Mouse (Mus musculus) fat pad, adult 2 months (tissue): ENCODE results near the gene Vezt.

ENCODE experiments used
- DNase-seq: peaks from one replicate; pipeline ENCODE4 v3.0.0-alpha.2; 2011; ENCODE audit warnings: low read depth, low spot score; ENCODE audit errors: extremely low read depth

Vezt gene

DNA sequence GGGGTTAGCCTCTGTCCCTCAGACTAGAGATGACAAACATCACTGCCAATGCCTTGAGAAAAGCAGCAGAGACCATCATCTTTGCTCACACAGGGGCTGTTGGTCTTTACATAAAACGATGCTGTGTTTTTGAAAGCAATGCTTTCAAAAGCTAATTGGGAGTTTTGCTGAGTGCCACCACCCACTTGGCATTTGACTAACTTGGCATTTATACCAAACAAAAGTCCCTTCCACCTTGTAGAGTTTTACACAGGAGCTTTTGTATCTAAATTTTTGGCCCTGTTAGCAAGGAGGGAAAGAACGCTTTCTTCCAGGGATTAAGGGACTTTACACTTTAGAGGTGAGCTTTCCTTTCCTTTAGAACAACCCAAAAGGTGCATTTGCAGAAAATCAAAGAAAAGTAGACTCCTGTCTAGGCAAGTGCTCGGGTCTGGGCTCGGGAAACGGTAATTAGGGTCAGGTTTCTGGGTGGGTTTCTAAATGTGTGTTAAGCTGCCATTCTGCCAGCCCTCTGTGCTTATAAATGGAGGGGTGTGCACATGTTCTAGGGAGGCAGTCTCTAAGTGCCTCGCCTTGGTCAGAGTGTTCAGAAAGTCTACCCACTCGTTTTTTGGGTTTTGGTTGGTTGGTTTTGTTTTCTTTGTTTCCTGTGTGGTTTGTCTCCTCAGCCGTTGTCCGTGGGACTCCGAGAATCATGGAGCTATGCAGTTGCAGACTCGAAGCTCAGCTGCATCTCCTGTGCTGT, 119.9 kb downstream of the Vezt start:
- DNase-seq: no peak

DNA sequence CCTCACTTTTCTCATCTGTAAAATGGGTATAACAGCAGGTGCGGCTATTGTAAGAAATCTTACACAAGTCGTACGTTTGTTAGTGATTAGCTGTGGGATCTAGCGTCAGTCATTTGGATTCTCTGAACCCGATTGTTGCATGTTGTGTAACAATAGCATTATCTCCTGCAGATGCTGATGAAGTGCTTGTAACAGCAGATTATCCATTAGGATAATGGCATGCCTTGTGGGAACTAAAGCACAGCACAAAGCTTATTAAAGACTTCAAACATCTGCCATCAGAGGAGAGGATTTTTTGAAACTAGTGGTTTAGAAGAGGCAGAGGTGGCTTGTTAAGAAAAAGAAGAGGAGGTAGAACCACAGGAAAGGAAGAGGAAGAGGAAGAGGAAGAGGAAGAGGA, 122.1 kb downstream of the Vezt start:
- DNase-seq: no peak

DNA sequence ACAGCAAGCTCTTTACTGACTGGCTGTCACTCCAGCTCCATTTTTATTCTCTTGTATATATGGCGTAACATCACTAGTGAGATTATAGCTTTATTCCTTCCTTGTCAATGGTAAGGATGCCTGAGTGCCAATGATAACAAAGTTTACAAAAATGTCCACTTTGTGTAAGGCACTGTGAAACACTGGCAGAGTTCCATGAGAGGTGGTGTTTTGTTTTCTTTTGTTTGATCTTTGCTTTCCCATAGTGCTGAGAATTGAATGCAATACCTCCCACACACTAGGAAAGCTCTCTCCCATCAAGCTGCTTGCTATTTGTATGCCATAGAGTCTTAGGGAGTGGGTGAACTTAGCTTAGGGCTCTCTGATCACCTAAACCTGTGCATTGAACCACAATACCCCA, 122.7 kb downstream of the Vezt start:
- DNase-seq: peak; percentile 83

DNA sequence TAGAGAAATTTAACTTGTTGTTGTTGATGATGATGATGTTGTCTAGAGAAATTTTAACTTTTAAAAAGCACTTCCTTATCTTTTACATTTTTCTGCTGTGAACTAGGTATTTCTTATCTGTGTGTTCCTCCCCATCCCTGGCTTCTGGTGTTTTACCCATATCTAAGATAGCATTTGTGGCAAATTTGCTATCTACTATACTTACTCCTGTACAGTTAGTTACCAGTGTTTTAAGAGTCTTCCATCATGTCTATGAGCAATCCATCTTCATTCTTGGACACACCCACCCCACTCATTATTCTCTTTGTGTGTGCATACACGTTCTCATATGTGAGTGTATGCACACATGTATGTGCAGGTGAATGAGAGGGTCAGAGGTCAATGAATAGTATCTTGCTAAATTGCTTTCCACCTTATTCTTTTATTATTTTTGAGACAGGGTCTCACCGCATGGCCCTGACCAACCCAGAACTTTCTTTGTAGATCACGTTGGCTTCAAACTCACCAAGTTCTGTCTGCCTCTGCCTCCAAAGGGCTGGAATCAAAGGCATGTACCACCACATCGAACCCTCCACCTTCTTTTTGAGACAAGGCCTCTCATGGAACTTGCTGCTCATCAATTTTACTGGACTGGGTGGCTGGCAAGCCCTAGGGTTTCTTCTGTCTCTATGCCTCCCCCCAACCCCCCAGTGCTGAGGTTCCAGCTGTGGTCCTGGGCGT, 123.3 kb downstream of the Vezt start:
- no peak for DNase-seq

DNA sequence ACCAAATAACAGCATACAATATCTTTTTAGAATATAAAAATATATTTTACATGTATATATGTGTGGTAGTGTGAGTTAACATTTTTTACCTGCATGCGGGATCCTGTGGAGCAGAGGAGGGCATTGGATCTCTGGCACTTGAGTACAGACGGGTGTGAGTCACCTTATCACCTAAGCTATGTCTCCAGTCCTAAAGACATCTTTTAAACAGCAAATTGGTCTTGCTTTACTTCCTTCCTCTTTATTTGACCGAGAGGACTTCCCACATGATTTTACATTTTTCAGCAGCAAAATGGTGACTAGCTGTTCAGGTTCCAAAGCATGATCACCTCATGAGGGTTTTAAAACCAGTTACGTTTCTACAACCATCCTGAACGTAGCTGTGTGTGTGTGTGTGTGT, 124.3 kb downstream of the Vezt start:
- DNase-seq: no peak

DNA sequence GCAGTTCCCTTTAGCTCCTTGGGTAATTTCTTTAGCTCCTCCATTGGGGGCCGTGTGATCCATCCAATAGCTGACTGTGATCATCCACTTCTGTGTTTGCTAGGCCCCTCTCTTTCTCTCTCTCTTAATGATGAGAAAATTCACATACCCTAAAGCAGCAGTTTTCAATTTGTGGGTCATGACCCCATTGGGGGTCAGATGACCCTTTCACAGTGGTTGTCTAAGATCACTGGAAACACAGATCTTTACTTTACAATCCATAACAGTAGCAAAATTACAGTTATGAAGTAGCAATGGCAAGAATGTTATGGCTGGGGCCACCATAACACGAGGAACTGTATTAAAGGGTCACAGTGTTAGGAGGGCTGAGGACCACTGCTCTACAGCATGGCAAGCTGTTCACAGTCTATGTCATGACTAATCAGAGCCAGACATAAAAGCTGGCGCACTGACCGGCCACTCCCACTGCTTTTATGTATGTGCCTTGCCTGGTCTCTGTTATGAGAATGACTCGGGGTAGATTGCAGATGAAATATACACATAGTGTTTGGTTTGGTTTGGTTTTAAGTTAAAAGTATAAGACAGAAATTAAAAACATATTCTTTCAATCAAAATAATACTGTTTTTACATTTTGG, 125.7 kb downstream of the Vezt start:
- no peak for DNase-seq

DNA sequence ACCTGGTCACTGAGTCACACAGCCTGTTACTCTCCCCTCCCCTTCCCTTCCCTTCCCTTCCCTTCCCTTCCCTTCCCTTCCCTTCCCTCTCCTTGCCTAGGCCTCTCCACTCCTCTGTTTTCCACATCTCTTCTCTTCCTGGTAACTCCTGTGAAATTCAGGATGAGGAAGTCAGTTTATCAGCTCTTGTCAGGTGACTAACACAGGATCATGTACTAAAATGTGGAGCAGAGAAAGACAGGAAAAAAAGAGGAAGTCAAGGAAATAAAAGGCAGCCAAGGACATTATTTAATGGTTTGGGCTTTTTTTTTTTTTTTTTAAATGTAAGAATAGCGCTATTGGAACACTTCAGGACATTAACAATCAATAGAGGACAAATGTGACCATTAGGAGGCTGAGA, 126.6 kb downstream of the Vezt start:
- no peak for DNase-seq

DNA sequence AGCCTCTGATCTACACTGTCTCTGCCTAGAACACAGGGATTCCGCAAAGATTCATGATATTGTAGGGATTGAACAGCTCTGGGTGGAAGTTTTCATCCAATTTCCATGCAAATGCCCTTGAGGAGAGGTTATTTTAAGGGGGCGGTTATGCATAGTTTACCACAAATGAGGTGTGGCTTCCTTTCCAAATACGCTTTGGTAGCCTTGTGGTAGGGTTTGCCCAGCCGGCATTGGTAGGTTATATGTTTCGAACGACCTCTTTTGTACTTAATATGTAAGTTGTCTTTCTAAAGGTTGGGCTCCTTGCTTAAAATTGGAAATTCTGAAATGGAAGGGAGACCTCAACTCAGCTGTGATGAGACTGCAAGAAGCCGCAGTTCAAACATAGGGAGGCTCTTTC, 127.1 kb downstream of the Vezt start:
- DNase-seq: no peak

DNA sequence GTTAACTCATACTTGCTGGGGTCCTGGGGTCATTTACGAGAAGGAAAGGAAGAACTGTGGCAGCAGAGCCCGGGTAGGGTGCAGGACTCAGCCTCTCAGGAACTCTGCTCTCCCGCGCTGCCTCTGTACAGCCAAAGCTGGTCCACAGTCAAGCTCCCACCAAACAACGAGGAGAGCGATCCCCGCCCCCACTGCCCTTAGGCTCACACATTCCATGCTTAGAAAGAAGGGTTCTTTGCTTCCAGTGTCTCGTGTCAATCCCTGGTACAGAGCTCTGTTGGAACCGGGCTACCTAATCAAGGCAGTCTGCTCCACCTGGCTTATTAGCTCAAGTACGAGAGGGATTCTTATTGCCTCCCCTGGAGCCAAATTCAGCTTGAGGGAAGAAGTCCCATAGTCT, 128.2 kb downstream of the Vezt start:
- DNase-seq: no peak

DNA sequence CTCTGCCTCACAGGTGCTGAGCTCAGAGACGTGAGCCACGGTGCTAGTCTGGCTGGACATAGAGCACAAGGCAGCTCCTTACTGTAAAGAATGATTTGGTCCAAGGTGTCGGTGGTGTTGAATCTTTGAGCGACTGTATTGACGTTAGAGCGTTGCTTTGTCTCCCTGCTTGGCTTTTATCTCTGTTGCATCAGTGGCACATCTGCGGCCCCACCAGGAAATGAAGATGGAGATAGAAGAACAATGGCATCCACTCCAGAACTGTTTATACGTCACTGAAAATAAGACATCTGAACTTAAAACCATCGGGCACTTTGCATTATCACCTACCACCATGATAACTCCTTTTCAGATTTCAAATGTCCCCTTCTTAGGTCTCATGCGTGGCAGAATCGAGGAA, 135.7 kb downstream of the Vezt start:
- no peak for DNase-seq

DNA sequence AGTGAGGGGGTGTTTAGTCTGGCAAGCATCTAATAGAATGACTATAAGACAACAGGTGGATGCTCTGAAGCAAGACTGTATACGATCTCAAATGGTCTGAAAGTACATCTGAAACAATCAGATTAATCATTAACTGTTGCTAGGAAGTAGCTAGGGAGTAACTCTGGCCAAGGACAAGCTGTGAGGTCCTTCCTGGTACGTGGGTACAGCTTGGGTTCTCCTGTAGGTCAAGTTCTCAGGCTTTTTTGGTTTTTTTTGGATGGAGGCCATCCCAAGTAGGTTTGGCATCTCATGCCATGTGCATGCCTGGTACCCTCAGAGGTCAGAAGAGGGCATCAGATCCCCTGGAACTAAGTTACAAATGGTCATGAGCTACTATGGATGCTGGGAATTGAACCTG, 136.3 kb downstream of the Vezt start:
- no peak for DNase-seq

DNA sequence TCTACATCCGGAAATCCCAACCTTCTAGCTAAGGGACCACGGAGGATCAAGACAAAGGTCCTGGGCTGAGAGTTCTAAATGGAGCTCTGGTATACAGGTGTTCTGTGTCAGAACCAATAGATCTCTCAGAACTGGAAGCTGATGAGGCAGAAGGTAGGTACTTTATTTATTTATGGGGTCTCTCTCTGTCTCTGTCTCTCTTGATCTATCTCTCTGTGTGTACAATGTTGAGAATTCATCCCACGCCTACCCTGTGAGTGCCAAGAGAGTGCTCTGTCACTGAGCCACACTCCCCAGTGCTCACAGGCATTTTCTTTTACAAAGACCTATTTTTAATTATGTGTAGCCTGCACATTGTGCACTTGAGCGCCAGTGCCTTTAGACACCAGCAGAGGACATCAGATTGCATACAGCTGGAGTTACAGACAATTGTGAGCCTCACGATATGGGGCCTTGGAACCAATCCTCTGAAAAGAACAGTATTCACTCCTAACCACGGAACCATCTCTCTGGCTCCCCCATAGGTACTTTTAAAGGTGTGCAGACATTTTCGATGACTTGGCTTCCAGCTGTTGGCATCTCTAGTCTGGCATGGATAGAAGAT, 138.5 kb downstream of the Vezt start, which contains the start of gene Metap2:
Gene Metap2, minus strand, starts transcription at position 51 of the 604 bp plus-strand sequence.
- DNase-seq: no peak

DNA sequence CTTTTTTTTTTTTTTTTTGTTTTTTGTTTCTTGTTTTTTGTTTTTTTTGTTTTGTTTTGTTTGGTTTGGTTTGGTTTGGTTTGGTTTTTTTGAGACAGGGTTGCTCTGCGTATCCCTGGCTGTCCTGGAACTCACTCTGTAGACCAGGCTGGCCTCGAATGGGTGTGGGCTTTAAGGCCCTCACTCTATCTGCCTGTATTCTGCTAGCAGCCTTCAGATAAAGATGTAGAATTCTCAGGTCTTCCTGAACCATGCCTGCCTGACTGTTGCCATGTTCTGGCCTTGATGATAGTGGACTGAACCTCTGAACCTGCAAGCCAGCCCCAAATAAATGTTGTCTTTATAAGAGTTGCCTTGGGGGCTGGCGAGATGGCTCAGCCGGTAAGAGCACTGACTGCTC, 143.1 kb downstream of the Vezt start:
- DNase-seq: no peak

DNA sequence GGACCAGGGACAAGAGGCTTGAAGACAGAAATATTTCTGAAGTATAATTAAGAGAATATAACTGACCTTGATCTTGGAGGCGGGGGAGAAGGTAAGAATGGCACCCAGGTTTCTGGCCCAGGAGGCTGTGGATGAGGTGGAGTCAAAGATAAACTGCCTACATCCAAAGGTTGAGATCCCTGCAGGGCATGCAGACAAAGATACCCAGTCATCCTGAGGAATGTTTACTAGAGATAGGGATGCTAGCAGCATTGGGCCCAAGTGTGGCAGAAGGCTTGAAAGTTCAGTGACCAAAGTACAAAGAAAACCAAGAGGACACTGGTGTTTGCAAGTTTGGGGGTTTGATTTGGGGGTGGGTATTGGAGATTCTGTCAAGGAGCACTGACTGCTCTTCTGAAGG, 144.6 kb downstream of the Vezt start:
- DNase-seq: no peak

DNA sequence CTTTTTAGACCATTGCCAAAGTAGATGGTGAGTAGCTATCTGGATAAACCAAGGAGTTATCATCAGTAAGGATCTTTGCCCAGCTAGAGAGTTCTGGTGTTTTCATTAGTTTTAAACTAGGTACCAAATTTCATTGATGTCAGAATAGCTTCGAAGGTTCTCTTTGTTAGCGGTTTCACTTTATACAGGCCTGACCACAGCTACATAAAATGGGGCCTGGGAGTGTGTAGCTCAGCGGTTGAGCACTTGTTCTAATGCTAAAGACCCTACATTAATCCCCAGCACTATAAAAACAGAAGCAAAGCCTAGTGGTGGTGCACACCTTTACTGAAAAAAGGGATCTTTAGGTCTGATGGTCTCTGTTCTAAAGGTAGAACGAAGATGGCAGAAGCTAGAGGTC, 145.1 kb downstream of the Vezt start:
- no peak for DNase-seq

DNA sequence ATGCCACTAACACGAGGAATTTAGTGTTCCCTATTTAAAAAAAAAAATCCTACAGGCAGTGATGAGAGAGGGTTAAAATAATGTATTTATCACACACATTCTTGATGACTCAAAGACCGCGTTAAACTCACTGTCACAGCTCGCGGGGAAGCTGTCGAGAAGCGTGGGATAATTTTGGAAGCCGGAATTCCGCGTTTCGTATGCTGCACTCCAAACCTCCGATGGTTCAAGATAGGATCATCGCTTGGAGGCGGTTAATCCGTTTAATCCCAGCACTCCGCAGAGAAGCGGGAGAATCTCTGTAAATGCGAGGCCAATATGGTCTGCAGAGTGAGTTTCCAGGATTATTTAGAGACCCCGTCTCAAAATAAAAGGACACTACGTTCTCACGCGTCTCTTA, 145.6 kb downstream of the Vezt start:
- DNase-seq: no peak

DNA sequence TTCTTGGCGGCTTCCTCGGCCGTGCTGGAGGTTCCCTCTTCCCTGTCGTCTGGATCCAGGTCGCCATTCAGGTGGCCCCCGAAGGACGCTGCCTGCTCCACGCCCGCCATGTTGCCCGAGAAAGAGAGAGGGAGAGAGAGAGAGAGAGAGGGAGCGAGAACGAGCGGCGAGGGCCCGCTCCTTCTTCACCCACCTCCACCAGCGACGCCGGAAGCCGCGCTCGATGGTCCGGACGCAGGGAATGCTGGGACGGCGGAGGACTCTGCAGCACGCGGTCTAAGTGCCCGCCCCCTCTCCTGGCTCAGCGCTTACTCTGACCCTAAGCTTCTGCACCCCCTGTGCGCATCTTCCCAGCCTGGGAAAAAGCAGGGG, 146.1 kb downstream of the Vezt start:
- DNase-seq: no peak
